Mouse (Mus musculus): ENCODE data around the gene Ly6g5c. TPM values are rescaled to one million over a fixed set of nuclear protein-coding genes. Genes with fewer than 3 reads are reported as not detected.

Gene Ly6g5c
- polyA plus RNA-seq (2012; rRNA removed), result 0.28 TPM in 1 of 2 replicates, not detected in the other

DNA sequence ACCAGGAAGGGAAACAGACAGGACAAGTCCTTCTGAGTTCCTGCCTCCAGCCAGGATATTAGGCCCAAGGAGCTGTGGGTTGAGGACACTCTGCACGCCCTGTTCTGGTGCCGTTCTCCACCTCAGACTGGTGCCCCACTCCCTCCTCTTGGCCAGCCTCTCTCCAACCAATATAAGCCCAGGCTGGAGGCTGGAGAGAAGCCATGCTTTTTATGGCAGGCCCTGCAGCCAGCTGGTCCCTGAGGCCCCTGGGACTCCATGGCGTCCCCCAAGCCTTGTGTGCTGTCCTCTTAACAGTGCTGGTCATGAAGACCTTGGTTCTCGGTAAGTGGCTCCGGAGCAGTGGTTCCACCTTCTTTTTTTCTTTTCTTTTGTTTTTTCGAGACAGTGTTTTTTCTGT, at the start of gene Ly6g5c:
TSS of gene Ly6g5c (plus strand) at position 183 of the 400 bp plus-strand sequence.
- peak; percentile 60 to 72 for DNase-seq
- Histone ChIP-seq H3K27me3 (ENCODE audit: control insufficient read depth, insufficient read depth, low read length) (no peaks in the 10 kb centered on the region), H3K4me3 (replicated peaks; ENCODE audit: insufficient read depth, low read depth, low read length) (no peak within 1 kb of the TSS), H3K27ac (ENCODE audit: insufficient read depth, low read length) (no peak within 1 kb of the TSS), H3K4me1 (ENCODE audit: control insufficient read depth, insufficient read depth, low read length) (peaks cover 28% of the 10 kb centered on the region)
- TF ChIP-seq CTCF (IDR thresholded peaks at IDR 0.05; ENCODE audit: borderline replicate concordance, insufficient read depth, low read depth, low read length) (no peak), POLR2A (IDR thresholded peaks at IDR 0.05; ENCODE audit: borderline replicate concordance, insufficient read depth, low read length) (no peak)
- 15% methylated on average over 6 of the region's 6 CpGs for WGBS

DNA sequence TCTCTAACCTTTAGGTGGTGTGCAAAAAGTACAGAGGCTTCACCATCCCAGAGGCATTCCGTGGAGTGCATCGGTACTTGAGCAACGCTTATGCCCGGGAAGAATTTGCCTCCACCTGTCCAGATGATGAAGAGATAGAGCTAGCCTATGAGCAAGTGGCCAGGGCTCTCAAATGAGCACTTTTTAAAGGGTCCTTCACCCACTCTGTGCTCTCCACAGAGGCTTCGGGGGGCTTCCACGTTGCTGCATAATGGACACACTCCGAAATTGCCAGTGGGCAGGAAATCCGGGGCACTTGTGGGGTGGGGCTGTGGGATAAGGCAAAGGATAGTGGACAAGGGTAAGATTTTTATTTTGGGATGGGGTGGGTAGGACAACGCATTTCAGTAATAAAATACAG, 49.8 kb upstream of the Ly6g5c start:
- TF ChIP-seq POLR2A (IDR thresholded peaks at IDR 0.05; ENCODE audit: borderline replicate concordance, insufficient read depth, low read length) (no peak), CTCF (IDR thresholded peaks at IDR 0.05; ENCODE audit: borderline replicate concordance, insufficient read depth, low read depth, low read length) (no peak)
- Histone ChIP-seq H3K4me1 (ENCODE audit: control insufficient read depth, insufficient read depth, low read length) (peaks cover 17% of the 10 kb centered on the region), H3K27me3 (ENCODE audit: control insufficient read depth, insufficient read depth, low read length) (no peaks in the 10 kb centered on the region), H3K4me3 (replicated peaks; ENCODE audit: insufficient read depth, low read depth, low read length) (no peak overlapping the region), H3K27ac (ENCODE audit: insufficient read depth, low read length) (no peak overlapping the region)
- DNase-seq, result no peak
- 61% methylated on average over 9 of the region's 9 CpGs for WGBS

GRCm38 (mm10) chr17:35058911-35059892, 48.9 kb upstream of the Ly6g5c start, which contains the start of gene Ddah2:
Gene Ddah2 (plus strand): TSS chr17:35059035.
- no peaks in the 10 kb centered on the region for H3K27me3 ChIP-seq (ENCODE audit: control insufficient read depth, insufficient read depth, low read length)
- TF ChIP-seq CTCF (IDR thresholded peaks at IDR 0.05; ENCODE audit: borderline replicate concordance, insufficient read depth, low read depth, low read length) (peak; percentile 46; the same call in 1 of the 2 replicates), POLR2A (IDR thresholded peaks at IDR 0.05; ENCODE audit: borderline replicate concordance, insufficient read depth, low read length) (peak; percentile 39; the same call in 1 of the 2 replicates)
- peak; percentile 79 to 84 for DNase-seq
- peak within 1 kb of the TSS; percentile 88 for H3K4me3 ChIP-seq (replicated peaks; ENCODE audit: insufficient read depth, low read depth, low read length)
- H3K4me1 ChIP-seq (ENCODE audit: control insufficient read depth, insufficient read depth, low read length), result peaks cover 24% of the 10 kb centered on the region
- peak within 1 kb of the TSS; percentile 3 for H3K27ac ChIP-seq (ENCODE audit: insufficient read depth, low read length)
- WGBS, result under 1% methylated on average over 57 of the region's 57 CpGs

- peak overlapping the region; percentile 88 for H3K4me3 ChIP-seq (replicated peaks; ENCODE audit: insufficient read depth, low read depth, low read length)
- no peak overlapping the region for H3K27ac ChIP-seq (ENCODE audit: insufficient read depth, low read length)
- no peaks in the 10 kb centered on the region for H3K27me3 ChIP-seq (ENCODE audit: control insufficient read depth, insufficient read depth, low read length)
- peak in 1 of 2 experiments; percentile 36 for DNase-seq
- 9% methylated on average over 14 of the region's 14 CpGs for WGBS
- peaks cover 28% of the 10 kb centered on the region for H3K4me1 ChIP-seq (ENCODE audit: control insufficient read depth, insufficient read depth, low read length)
- TF ChIP-seq CTCF (IDR thresholded peaks at IDR 0.05; ENCODE audit: borderline replicate concordance, insufficient read depth, low read depth, low read length) (no peak), POLR2A (IDR thresholded peaks at IDR 0.05; ENCODE audit: borderline replicate concordance, insufficient read depth, low read length) (no peak)
Observed at GRCm38 (mm10) chr17:35060071-35060470, 48.0 kb upstream of the Ly6g5c start.

DNA sequence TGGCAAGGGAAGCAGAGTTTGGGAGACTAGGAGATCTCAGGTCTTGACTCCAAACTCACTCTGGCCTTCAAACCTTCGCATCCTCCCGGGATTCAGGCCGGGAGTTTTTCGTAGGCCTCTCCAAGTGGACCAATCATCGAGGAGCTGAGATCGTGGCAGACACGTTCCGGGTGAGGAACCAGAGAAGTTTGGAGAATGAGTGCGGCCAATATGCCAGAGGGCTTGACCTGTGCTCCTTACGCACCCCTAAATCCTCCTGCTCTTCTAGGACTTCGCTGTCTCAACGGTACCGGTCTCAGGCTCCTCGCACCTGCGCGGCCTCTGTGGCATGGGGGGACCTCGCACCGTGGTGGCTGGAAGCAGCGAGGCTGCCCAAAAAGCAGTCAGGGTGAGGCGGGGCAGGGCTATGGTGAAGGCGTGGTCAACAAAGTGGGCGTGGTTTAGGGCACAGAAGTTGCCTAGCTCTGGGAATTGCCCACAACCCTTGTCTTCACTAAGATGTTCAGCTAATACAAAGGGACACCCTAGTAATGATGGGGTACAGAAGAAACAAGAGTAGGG, 47.3 kb upstream of the Ly6g5c start:
- no peaks in the 10 kb centered on the region for H3K27me3 ChIP-seq (ENCODE audit: control insufficient read depth, insufficient read depth, low read length)
- H3K27ac ChIP-seq (ENCODE audit: insufficient read depth, low read length), result 0 out of 2 replicates have a peak overlapping the region, but pooled peaks have one; percentile 11
- peak in 1 of 2 experiments; percentile 34 for DNase-seq
- no peak overlapping the region for H3K4me3 ChIP-seq (replicated peaks; ENCODE audit: insufficient read depth, low read depth, low read length)
- TF ChIP-seq POLR2A (IDR thresholded peaks at IDR 0.05; ENCODE audit: borderline replicate concordance, insufficient read depth, low read length) (no peak), CTCF (IDR thresholded peaks at IDR 0.05; ENCODE audit: borderline replicate concordance, insufficient read depth, low read depth, low read length) (no peak)
- WGBS, result 53% methylated on average over 22 of the region's 22 CpGs
- H3K4me1 ChIP-seq (ENCODE audit: control insufficient read depth, insufficient read depth, low read length), result peaks cover 33% of the 10 kb centered on the region

GRCm38 (mm10) chr17:35061299-35061698, 46.8 kb upstream of the Ly6g5c start:
- no peak overlapping the region for H3K4me3 ChIP-seq (replicated peaks; ENCODE audit: insufficient read depth, low read depth, low read length)
- H3K27me3 ChIP-seq (ENCODE audit: control insufficient read depth, insufficient read depth, low read length), result no peaks in the 10 kb centered on the region
- no peak overlapping the region for H3K27ac ChIP-seq (ENCODE audit: insufficient read depth, low read length)
- TF ChIP-seq POLR2A (IDR thresholded peaks at IDR 0.05; ENCODE audit: borderline replicate concordance, insufficient read depth, low read length) (no peak), CTCF (IDR thresholded peaks at IDR 0.05; ENCODE audit: borderline replicate concordance, insufficient read depth, low read depth, low read length) (no peak)
- DNase-seq, result no peak
- WGBS, result 73% methylated on average over 8 of the region's 8 CpGs
- peaks cover 33% of the 10 kb centered on the region for H3K4me1 ChIP-seq (ENCODE audit: control insufficient read depth, insufficient read depth, low read length)

DNA sequence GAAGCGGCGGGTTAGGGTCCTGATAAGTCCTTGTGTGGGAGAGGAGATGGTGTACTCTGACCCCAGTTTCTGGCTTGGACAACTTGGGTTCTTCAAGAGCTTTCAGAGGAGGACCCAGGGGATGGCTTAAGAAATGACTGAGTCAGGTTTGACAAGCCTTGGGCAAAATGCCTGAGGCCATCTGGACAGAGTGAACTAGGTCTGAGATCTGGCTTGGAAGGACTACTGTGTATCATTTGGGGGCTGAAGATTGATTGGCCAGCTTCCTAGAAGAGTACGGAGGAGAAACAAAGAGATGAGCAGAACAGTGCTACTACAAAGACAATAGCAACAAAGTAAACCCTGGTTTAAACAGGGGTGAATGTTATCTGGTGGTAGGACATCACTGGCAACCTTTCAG, 44.6 kb upstream of the Ly6g5c start:
- Histone ChIP-seq H3K27me3 (ENCODE audit: control insufficient read depth, insufficient read depth, low read length) (no peaks in the 10 kb centered on the region), H3K4me3 (replicated peaks; ENCODE audit: insufficient read depth, low read depth, low read length) (no peak overlapping the region), H3K27ac (ENCODE audit: insufficient read depth, low read length) (no peak overlapping the region), H3K4me1 (ENCODE audit: control insufficient read depth, insufficient read depth, low read length) (peaks cover 34% of the 10 kb centered on the region)
- peak in 1 of 2 experiments; percentile 50 for DNase-seq
- TF ChIP-seq CTCF (IDR thresholded peaks at IDR 0.05; ENCODE audit: borderline replicate concordance, insufficient read depth, low read depth, low read length) (no peak), POLR2A (IDR thresholded peaks at IDR 0.05; ENCODE audit: borderline replicate concordance, insufficient read depth, low read length) (no peak)
- WGBS, result 49% methylated on average over 3 of the region's 3 CpGs
